Mouse (Mus musculus): ENCODE measurements around the gene Dcaf12.

GRCm38 (mm10) chr4:41329481-41329880 lies 14.8 kb upstream of the Dcaf12 start:
- TF ChIP-seq POLR2A (IDR thresholded peaks at IDR 0.05; ENCODE audit: control insufficient read depth, extremely low read depth, insufficient read depth, low read length, poor library complexity) (no peak), CTCF (IDR thresholded peaks at IDR 0.05; ENCODE audit: borderline replicate concordance, control insufficient read depth, extremely low read depth, insufficient read depth, low read length, poor library complexity) (no peak)

All from thymus, adult 2 months (tissue).